Mouse (Mus musculus) ES-E14 (cell line): ENCODE results near the gene Hist1h3c. TPM values are rescaled to one million over a fixed set of nuclear protein-coding genes. Genes with fewer than 3 reads are reported as not detected.
"Not testable (repeated sequence)": the region's sequence is repeated elsewhere in the genome, so short reads cannot be mapped to it uniquely, and the experiment has no call there.

Experiments used
- DNase-seq: peaks from one replicate; pipeline ENCODE4 v3.0.0-alpha.2; 2013; ENCODE audit warnings: low read depth, low spot score
- H3K27ac ChIP-seq: 2 replicates; pipeline ENCODE4 v1.5.1; 2012; ENCODE audit warnings: low read depth, mild to moderate bottlenecking, low read length, moderate library complexity, mixed read lengths; ENCODE audit not compliant: poor library complexity, insufficient read depth, severe bottlenecking
- H3K36me3 ChIP-seq: 2 replicates; pipeline ENCODE4 v1.6.1; 2012; ENCODE audit warnings: mild to moderate bottlenecking, low read length, moderate library complexity, mixed read lengths; ENCODE audit not compliant: control insufficient read depth, poor library complexity, insufficient read depth, severe bottlenecking
- H3K4me1 ChIP-seq, 2 experiments: fragments of 150-350 bp in 1 of 2; sonication (generic) in 1 of 2; 2 replicates each; pipeline ENCODE4 v1.6.1; 2012; ENCODE audit warnings: low read length in 2 of 2, mild to moderate bottlenecking in 1 of 2, mixed read lengths in 1 of 2; ENCODE audit not compliant: control insufficient read depth in 2 of 2, insufficient read depth in 2 of 2, poor library complexity in 1 of 2
- H3K4me3 ChIP-seq, 2 experiments: fragments of 150-350 bp in 1 of 2; sonication (generic) in 1 of 2; 2 replicates each; pipeline ENCODE4 v1.5.1; 2012; ENCODE audit warnings: low read length in 2 of 2, low read depth in 1 of 2, mild to moderate bottlenecking in 1 of 2, mixed read lengths in 1 of 2; ENCODE audit not compliant: insufficient read depth in 1 of 2, poor library complexity in 1 of 2, severe bottlenecking in 1 of 2
- H3K9ac ChIP-seq: 2 replicates; pipeline ENCODE4 v1.6.1; 2012; ENCODE audit warnings: low read depth, mild to moderate bottlenecking, low read length, mixed read lengths; ENCODE audit not compliant: poor library complexity, insufficient read depth, severe bottlenecking
- H3K9me3 ChIP-seq: fragments of 150-350 bp; sonication (generic); 2 replicates; pipeline ENCODE4 v1.6.1; 2012; ENCODE audit warnings: low read depth, mild to moderate bottlenecking, low read length; ENCODE audit not compliant: control insufficient read depth, insufficient read depth
- CHD2 ChIP-seq: IDR thresholded peaks from 2 replicates; pipeline ENCODE4 v1.6.1; 2014; ENCODE audit warnings: mild to moderate bottlenecking, low read depth, low read length, inconsistent platforms
- HCFC1 ChIP-seq: IDR thresholded peaks from 2 replicates; pipeline ENCODE4 v1.6.1; 2012; ENCODE audit warnings: low read length, inconsistent platforms, borderline replicate concordance; ENCODE audit not compliant: insufficient read depth
- MAFK ChIP-seq: IDR thresholded peaks from 2 replicates; pipeline ENCODE4 v1.6.1; 2014; ENCODE audit warnings: mild to moderate bottlenecking, low read depth, low read length, inconsistent platforms; ENCODE audit not compliant: insufficient read depth
- ZC3H11A ChIP-seq: IDR thresholded peaks from 2 replicates; pipeline ENCODE4 v1.6.1; 2012; ENCODE audit warnings: low read depth, mild to moderate bottlenecking, inconsistent platforms, low read length, borderline replicate concordance
- in situ Hi-C, 2 experiments: fragments of 600-800 bp; cut with MboI; formaldehyde crosslinking; loops; one replicate each; pipeline ENCODE4 v1.15.1; 2025; ENCODE audit warnings: low sequenced_read_pairs in 2 of 2, inconsistent platforms in 1 of 2; ENCODE audit not compliant: unreplicated experiment in 2 of 2
- total RNA-seq: library from RNA; depleted of rRNA; stranded (reverse); fragments of 300-350 nt; gene quantifications from 2 replicates; pipeline ENCODE4 v1.2.3, GENCODE M21; 2012

Hist1h3c gene
- total RNA-seq, 1 experiment = 1,161 TPM

DNA sequence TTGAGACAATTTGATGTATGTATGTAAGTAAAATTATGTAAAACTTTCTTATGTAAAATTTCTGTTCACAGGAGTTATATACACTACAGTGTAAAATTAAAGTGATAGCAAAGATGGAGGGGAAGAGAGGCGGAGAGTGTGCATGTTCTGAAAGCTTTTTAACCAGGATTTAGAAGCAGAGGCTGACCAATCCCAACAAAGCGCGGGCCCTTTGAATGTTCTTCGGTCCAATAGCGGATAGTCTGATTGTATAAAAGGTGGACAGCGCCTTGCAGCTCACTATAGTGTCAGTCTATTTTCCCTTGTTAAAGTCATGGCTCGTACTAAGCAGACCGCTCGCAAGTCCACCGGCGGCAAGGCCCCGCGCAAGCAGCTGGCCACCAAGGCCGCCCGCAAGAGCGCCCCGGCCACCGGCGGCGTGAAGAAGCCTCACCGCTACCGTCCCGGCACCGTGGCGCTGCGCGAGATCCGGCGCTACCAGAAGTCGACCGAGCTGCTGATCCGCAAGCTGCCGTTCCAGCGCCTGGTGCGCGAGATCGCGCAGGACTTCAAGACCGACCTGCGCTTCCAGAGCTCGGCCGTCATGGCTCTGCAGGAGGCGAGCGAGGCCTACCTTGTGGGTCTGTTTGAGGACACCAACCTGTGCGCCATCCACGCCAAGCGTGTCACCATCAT is 6.8 kb upstream of the Hist1h3c start, which contains the start of gene Hist1h3b:
Gene Hist1h3b (plus strand): TSS at position 201 of the 675 bp plus-strand sequence.
- not testable (repeated sequence) for H3K36me3 ChIP-seq, H3K9me3 ChIP-seq, H3K4me1 ChIP-seq, DNase-seq
- peak within 1 kb of the TSS; percentile 94 for H3K27ac ChIP-seq
- H3K4me3 ChIP-seq = peak within 1 kb of the TSS; percentile 63 to 67
- in situ Hi-C loops = loop anchor here in 1 of 2 experiments (25.0 kb wide), 1 partner anchor 1715 kb away; the partner anchor contains the start of genes Hist1h2ag, Hist1h2ah, Hist1h2bj and Hist1h2bk
- H3K9ac ChIP-seq = peak within 1 kb of the TSS; percentile 84
- 0 out of 2 replicates have a peak, but pooled peaks have one; percentile 39 for TF ChIP-seq CHD2

DNA sequence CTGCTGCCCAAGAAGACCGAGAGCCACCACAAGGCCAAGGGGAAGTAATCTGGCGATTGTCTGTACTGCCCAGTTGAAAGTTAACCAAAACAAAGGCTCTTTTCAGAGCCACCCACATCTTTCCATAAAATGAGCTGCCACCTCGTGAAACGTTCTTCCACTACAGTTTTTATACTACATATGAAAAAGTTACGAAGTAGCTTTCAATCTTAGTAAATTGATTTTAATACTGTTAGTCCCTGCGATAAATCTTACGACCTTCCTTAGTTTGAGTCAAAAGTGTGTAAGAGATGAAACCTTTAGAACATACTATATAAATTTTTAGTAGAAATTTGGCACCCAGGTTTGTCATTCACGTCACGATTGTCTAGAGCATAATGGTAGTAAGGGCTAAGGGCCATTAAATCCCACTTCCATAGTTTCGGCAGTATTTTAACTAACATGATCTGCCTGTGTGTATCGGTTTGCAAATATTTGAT is 6.1 kb upstream of the Hist1h3c start:
- peak overlapping the region; percentile 63 to 67 for H3K4me3 ChIP-seq
- no peaks in the 10 kb centered on the region for H3K9me3 ChIP-seq
- DNase-seq = no peak
- peak overlapping the region; percentile 94 for H3K27ac ChIP-seq
- no peak for TF ChIP-seq HCFC1
- no peak for TF ChIP-seq ZC3H11A
- in situ Hi-C loops = loop anchor here in 1 of 2 experiments (25.0 kb wide), 1 partner anchor 1714 kb away; the partner anchor contains the start of genes Hist1h2ag, Hist1h2ah, Hist1h2bj and Hist1h2bk
- peaks cover 0 to 5% of the 10 kb centered on the region in 2 experiments; a peak in 1 of 4 replicates for H3K4me1 ChIP-seq
- H3K36me3 ChIP-seq = no peaks in the 10 kb centered on the region
- H3K9ac ChIP-seq = peak overlapping the region; percentile 84

DNA sequence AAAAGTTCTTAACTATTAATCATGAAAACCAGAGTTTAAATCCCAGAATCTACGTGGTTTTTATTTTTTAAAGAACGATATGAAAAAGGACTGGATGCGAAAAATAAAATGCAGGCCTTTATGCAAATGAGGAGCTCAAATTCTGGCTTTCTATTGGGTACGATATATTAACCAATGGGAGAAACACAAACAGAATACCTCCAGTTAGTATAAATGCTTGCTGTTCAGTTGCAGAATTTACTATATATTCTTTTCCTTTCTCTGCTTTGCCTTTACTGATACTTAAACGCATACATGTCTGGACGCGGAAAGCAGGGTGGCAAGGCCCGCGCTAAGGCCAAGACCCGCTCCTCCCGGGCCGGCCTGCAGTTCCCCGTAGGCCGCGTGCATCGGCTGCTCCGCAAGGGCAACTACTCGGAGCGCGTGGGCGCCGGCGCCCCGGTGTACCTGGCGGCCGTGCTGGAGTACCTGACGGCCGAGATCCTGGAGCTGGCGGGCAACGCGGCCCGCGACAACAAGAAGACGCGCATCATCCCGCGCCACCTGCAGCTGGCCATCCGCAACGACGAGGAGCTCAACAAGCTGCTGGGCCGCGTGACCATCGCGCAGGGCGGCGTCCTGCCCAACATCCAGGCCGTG is 5.6 kb upstream of the Hist1h3c start, which contains the start of gene Hist1h2ab:
Gene Hist1h2ab (plus strand): TSS at position 288 of the 639 bp plus-strand sequence.
- not testable (repeated sequence) for H3K4me1 ChIP-seq, DNase-seq, H3K9me3 ChIP-seq, H3K36me3 ChIP-seq
- in situ Hi-C loops = loop anchor here in 1 of 2 experiments (25.0 kb wide), 1 partner anchor 1714 kb away; the partner anchor contains the start of genes Hist1h2ag, Hist1h2ah, Hist1h2bj and Hist1h2bk
- Histone ChIP-seq H3K4me3 (peak within 1 kb of the TSS; percentile 63 to 67), H3K9ac (peak within 1 kb of the TSS; percentile 84), H3K27ac (peak within 1 kb of the TSS; percentile 94)
- TF ChIP-seq CHD2 = peak; percentile 80; the same call in 1 of the 2 replicates

GRCm38 (mm10) chr13:23749563-23750121 is 4.2 kb upstream of the Hist1h3c start:
- no peak for TF ChIP-seq MAFK
- TF ChIP-seq ZC3H11A = no peak
- Histone ChIP-seq H3K4me1 (0 out of 4 replicates have a peak, but pooled peaks cover 0 to 2% of the 10 kb centered on the region in 2 experiments), H3K9me3 (no peaks in the 10 kb centered on the region), H3K4me3 (no peak overlapping the region), H3K27ac (no peak overlapping the region; the same call in 1 of the 2 replicates), H3K9ac (peak overlapping the region; percentile 32; the same call in 1 of the 2 replicates), H3K36me3 (no peaks in the 10 kb centered on the region)
- in situ Hi-C loops = loop anchor here (10.0 to 25.0 kb wide), 3 partner anchors 195 to 1715 kb away; partner anchors contain the start of genes Hist1h2ah (in 2 of the 2), Hist1h2bk (in 2 of the 2), Hist1h1d (in 1 of the 2) and Hist1h2ag (in 1 of the 2)
- no peak for DNase-seq
